Mouse (Mus musculus): ENCODE data around the gene E130218I03Rik. TPM values are rescaled to one million over a fixed set of nuclear protein-coding genes. Genes with fewer than 3 reads are reported as not detected.

E130218I03Rik gene
- 0.23 TPM in 1 of 2 replicates, not detected in the other for polyA plus RNA-seq (2014; fragmentation: Nextera tagmentation; extraction: Ambion mirVana)

- WGBS (ENCODE audit: insufficient replicate concordance), result 91% methylated on average over 17 of the region's 17 CpGs
- Histone ChIP-seq H3K9me3 (replicated peaks; ENCODE audit: control insufficient read depth, low read length) (no peaks in the 10 kb centered on the region), H3K36me3 (ENCODE audit: control insufficient read depth, insufficient read depth, low read length) (no peaks in the 10 kb centered on the region), H3K9ac (ENCODE audit: low read depth, low read length) (no peak within 1 kb of the TSS), H3K27ac (ENCODE audit: low read depth, low read length) (no peak within 1 kb of the TSS), H3K27me3 (ENCODE audit: control insufficient read depth, insufficient read depth, low read length) (peaks cover 26% of the 10 kb centered on the region), H3K4me2 (peak within 1 kb of the TSS; percentile 97), H3K4me3 (ENCODE audit: low read depth, low read length) (peak within 1 kb of the TSS; percentile 87), H3K4me1 (ENCODE audit: control insufficient read depth, insufficient read depth, low read length) (peaks cover 8% of the 10 kb centered on the region; the same call in 1 of the 2 replicates)
- no peak for ATAC-seq (replicated peaks; ENCODE audit: insufficient number of reproducible peaks, low FRiP score, low TSS enrichment)
Measured at GRCm38 (mm10) chr4:134243516-134244250, at the start of gene E130218I03Rik. TSS of gene E130218I03Rik (plus strand) at chr4:134243662.

- Histone ChIP-seq H3K27me3 (ENCODE audit: control insufficient read depth, insufficient read depth, low read length) (no peaks in the 10 kb centered on the region), H3K36me3 (ENCODE audit: control insufficient read depth, insufficient read depth, low read length) (no peaks in the 10 kb centered on the region), H3K9ac (ENCODE audit: low read depth, low read length) (no peak overlapping the region), H3K9me3 (replicated peaks; ENCODE audit: control insufficient read depth, low read length) (no peaks in the 10 kb centered on the region), H3K4me1 (ENCODE audit: control insufficient read depth, insufficient read depth, low read length) (no peaks in the 10 kb centered on the region), H3K27ac (ENCODE audit: low read depth, low read length) (no peak overlapping the region), H3K4me2 (no peak overlapping the region), H3K4me3 (ENCODE audit: low read depth, low read length) (no peak overlapping the region)
- 71% methylated on average over 2 of the region's 2 CpGs for WGBS (ENCODE audit: insufficient replicate concordance)
- ATAC-seq (replicated peaks; ENCODE audit: insufficient number of reproducible peaks, low FRiP score, low TSS enrichment), result no peak
Measured at GRCm38 (mm10) chr4:134199371-134199770, 44.1 kb upstream of the E130218I03Rik start.

- Histone ChIP-seq H3K4me3 (ENCODE audit: low read depth, low read length) (no peak within 1 kb of the TSS), H3K9me3 (replicated peaks; ENCODE audit: control insufficient read depth, low read length) (no peaks in the 10 kb centered on the region), H3K4me1 (ENCODE audit: control insufficient read depth, insufficient read depth, low read length) (no peaks in the 10 kb centered on the region), H3K36me3 (ENCODE audit: control insufficient read depth, insufficient read depth, low read length) (no peaks in the 10 kb centered on the region), H3K4me2 (no peak within 1 kb of the TSS), H3K27ac (ENCODE audit: low read depth, low read length) (no peak within 1 kb of the TSS), H3K9ac (ENCODE audit: low read depth, low read length) (no peak within 1 kb of the TSS), H3K27me3 (ENCODE audit: control insufficient read depth, insufficient read depth, low read length) (no peaks in the 10 kb centered on the region)
- WGBS (ENCODE audit: insufficient replicate concordance), result 81% methylated on average over 4 of the region's 4 CpGs
- ATAC-seq (replicated peaks; ENCODE audit: insufficient number of reproducible peaks, low FRiP score, low TSS enrichment), result no peak
Measured at GRCm38 (mm10) chr4:134202904-134203303, 40.6 kb upstream of the E130218I03Rik start, which contains the start of gene Gm7534. TSS of gene Gm7534 (minus strand) at chr4:134203004.

GRCm38 (mm10) chr4:134203340-134203896 lies 40.0 kb upstream of the E130218I03Rik start:
- Histone ChIP-seq H3K4me2 (no peak overlapping the region), H3K27me3 (ENCODE audit: control insufficient read depth, insufficient read depth, low read length) (no peaks in the 10 kb centered on the region), H3K36me3 (ENCODE audit: control insufficient read depth, insufficient read depth, low read length) (no peaks in the 10 kb centered on the region), H3K4me3 (ENCODE audit: low read depth, low read length) (no peak overlapping the region), H3K9me3 (replicated peaks; ENCODE audit: control insufficient read depth, low read length) (no peaks in the 10 kb centered on the region), H3K9ac (ENCODE audit: low read depth, low read length) (no peak overlapping the region), H3K4me1 (ENCODE audit: control insufficient read depth, insufficient read depth, low read length) (no peaks in the 10 kb centered on the region), H3K27ac (ENCODE audit: low read depth, low read length) (no peak overlapping the region)
- WGBS (ENCODE audit: insufficient replicate concordance), result 78% methylated on average over 17 of the region's 17 CpGs
- no peak for ATAC-seq (replicated peaks; ENCODE audit: insufficient number of reproducible peaks, low FRiP score, low TSS enrichment)

GRCm38 (mm10) chr4:134206488-134207053 lies 36.9 kb upstream of the E130218I03Rik start:
- WGBS (ENCODE audit: insufficient replicate concordance), result 53% methylated on average over 6 of the region's 6 CpGs
- no peak for ATAC-seq (replicated peaks; ENCODE audit: insufficient number of reproducible peaks, low FRiP score, low TSS enrichment)
- Histone ChIP-seq H3K36me3 (ENCODE audit: control insufficient read depth, insufficient read depth, low read length) (no peaks in the 10 kb centered on the region), H3K4me3 (ENCODE audit: low read depth, low read length) (no peak overlapping the region), H3K9ac (ENCODE audit: low read depth, low read length) (no peak overlapping the region), H3K4me1 (ENCODE audit: control insufficient read depth, insufficient read depth, low read length) (no peaks in the 10 kb centered on the region), H3K4me2 (no peak overlapping the region), H3K27me3 (ENCODE audit: control insufficient read depth, insufficient read depth, low read length) (no peaks in the 10 kb centered on the region), H3K9me3 (replicated peaks; ENCODE audit: control insufficient read depth, low read length) (no peaks in the 10 kb centered on the region), H3K27ac (ENCODE audit: low read depth, low read length) (no peak overlapping the region)

GRCm38 (mm10) chr4:134222793-134223600 lies 20.5 kb upstream of the E130218I03Rik start:
- Histone ChIP-seq H3K9ac (ENCODE audit: low read depth, low read length) (no peak overlapping the region), H3K4me2 (no peak overlapping the region), H3K9me3 (replicated peaks; ENCODE audit: control insufficient read depth, low read length) (no peaks in the 10 kb centered on the region), H3K36me3 (ENCODE audit: control insufficient read depth, insufficient read depth, low read length) (no peaks in the 10 kb centered on the region), H3K4me1 (ENCODE audit: control insufficient read depth, insufficient read depth, low read length) (no peaks in the 10 kb centered on the region), H3K4me3 (ENCODE audit: low read depth, low read length) (no peak overlapping the region), H3K27me3 (ENCODE audit: control insufficient read depth, insufficient read depth, low read length) (no peaks in the 10 kb centered on the region), H3K27ac (ENCODE audit: low read depth, low read length) (no peak overlapping the region)
- 56% methylated on average over 11 of the region's 11 CpGs for WGBS (ENCODE audit: insufficient replicate concordance)
- no peak for ATAC-seq (replicated peaks; ENCODE audit: insufficient number of reproducible peaks, low FRiP score, low TSS enrichment)

GRCm38 (mm10) chr4:134227194-134227593 lies 16.3 kb upstream of the E130218I03Rik start, which contains the start of gene Catsper4:
TSS of gene Catsper4 (minus strand) at chr4:134227383.
- Histone ChIP-seq H3K9ac (ENCODE audit: low read depth, low read length) (no peak within 1 kb of the TSS), H3K9me3 (replicated peaks; ENCODE audit: control insufficient read depth, low read length) (no peaks in the 10 kb centered on the region), H3K4me3 (ENCODE audit: low read depth, low read length) (no peak within 1 kb of the TSS), H3K36me3 (ENCODE audit: control insufficient read depth, insufficient read depth, low read length) (no peaks in the 10 kb centered on the region), H3K27me3 (ENCODE audit: control insufficient read depth, insufficient read depth, low read length) (no peaks in the 10 kb centered on the region), H3K4me2 (no peak within 1 kb of the TSS), H3K4me1 (ENCODE audit: control insufficient read depth, insufficient read depth, low read length) (0 out of 2 replicates have a peak, but pooled peaks cover 3% of the 10 kb centered on the region), H3K27ac (ENCODE audit: low read depth, low read length) (no peak within 1 kb of the TSS)
- ATAC-seq (replicated peaks; ENCODE audit: insufficient number of reproducible peaks, low FRiP score, low TSS enrichment), result no peak
- WGBS (ENCODE audit: insufficient replicate concordance), result 61% methylated on average over 8 of the region's 8 CpGs

- Histone ChIP-seq H3K4me1 (ENCODE audit: control insufficient read depth, insufficient read depth, low read length) (0 out of 2 replicates have a peak, but pooled peaks cover 3% of the 10 kb centered on the region), H3K9ac (ENCODE audit: low read depth, low read length) (no peak overlapping the region), H3K27me3 (ENCODE audit: control insufficient read depth, insufficient read depth, low read length) (peaks cover 5% of the 10 kb centered on the region; the same call in 1 of the 2 replicates), H3K36me3 (ENCODE audit: control insufficient read depth, insufficient read depth, low read length) (no peaks in the 10 kb centered on the region), H3K4me3 (ENCODE audit: low read depth, low read length) (no peak overlapping the region), H3K9me3 (replicated peaks; ENCODE audit: control insufficient read depth, low read length) (no peaks in the 10 kb centered on the region), H3K27ac (ENCODE audit: low read depth, low read length) (no peak overlapping the region), H3K4me2 (no peak overlapping the region)
- no peak for ATAC-seq (replicated peaks; ENCODE audit: insufficient number of reproducible peaks, low FRiP score, low TSS enrichment)
- 25% methylated on average over 8 of the region's 8 CpGs for WGBS (ENCODE audit: insufficient replicate concordance)
Measured at GRCm38 (mm10) chr4:134230431-134230830, 13.0 kb upstream of the E130218I03Rik start.

All from heart, embryonic 11.5 days (tissue).